Mouse (Mus musculus) MEL (cell line): ENCODE results near the gene Numbl. TPM values are rescaled to one million over a fixed set of nuclear protein-coding genes. Genes with fewer than 3 reads are reported as not detected.
A peak's percentile ranks its signal among the peaks of the same experiment; 100 is the strongest.

Experiments used
- DNase-seq: peaks from one replicate; pipeline ENCODE4 v3.0.0; 2011; ENCODE audit warnings: low read depth, low spot score
- H3K27ac ChIP-seq: 2 replicates; pipeline ENCODE4 v1.5.1; 2012; ENCODE audit warnings: low read depth, mild to moderate bottlenecking, control low read depth, low read length, moderate library complexity; ENCODE audit not compliant: control insufficient read depth
- H3K27me3 ChIP-seq, 2 experiments: fragments of 150-350 bp in 1 of 2; sonication (generic) in 1 of 2; 2 replicates each; pipeline ENCODE4 v1.6.1; 2012; ENCODE audit warnings: low read length in 2 of 2, mild to moderate bottlenecking in 2 of 2, improper control_type of control experiment in 1 of 2, moderate library complexity in 1 of 2; ENCODE audit not compliant: insufficient read depth in 2 of 2, control insufficient read depth in 1 of 2
- H3K36me3 ChIP-seq, 2 experiments: 2 replicates each; pipeline ENCODE4 v1.6.1; 2012 to 2014; ENCODE audit warnings: low read length in 2 of 2, improper control_type of control experiment in 1 of 2, inconsistent platforms in 1 of 2, mild to moderate bottlenecking in 1 of 2; ENCODE audit not compliant: insufficient read depth in 2 of 2, control insufficient read depth in 1 of 2
- H3K4me1 ChIP-seq, 2 experiments: fragments of 150-350 bp in 1 of 2; sonication (generic) in 1 of 2; 2 replicates each; pipeline ENCODE4 v1.6.1; 2012; ENCODE audit warnings: low read length in 2 of 2, improper control_type of control experiment in 1 of 2, mild to moderate bottlenecking in 1 of 2; ENCODE audit not compliant: insufficient read depth in 2 of 2, control insufficient read depth in 1 of 2
- H3K4me3 ChIP-seq, 2 experiments: fragments of 150-350 bp in 1 of 2; sonication (generic) in 1 of 2; 2 replicates each; pipeline ENCODE4 v1.5.1; 2012; ENCODE audit warnings: low read depth in 2 of 2, low read length in 2 of 2, mild to moderate bottlenecking in 2 of 2, moderate library complexity in 2 of 2, control low read depth in 1 of 2, improper control_type of control experiment in 1 of 2; ENCODE audit not compliant: control insufficient read depth in 1 of 2, insufficient read depth in 1 of 2
- H3K79me2 ChIP-seq: 2 replicates; pipeline ENCODE4 v1.6.1; 2012; ENCODE audit warnings: mild to moderate bottlenecking, low read length, moderate library complexity; ENCODE audit not compliant: control insufficient read depth, poor library complexity, insufficient read depth
- H3K9ac ChIP-seq: 2 replicates; pipeline ENCODE4 v1.6.1; 2012; ENCODE audit warnings: low read depth, mild to moderate bottlenecking, control low read depth, low read length, moderate library complexity; ENCODE audit not compliant: control insufficient read depth, poor library complexity, severe bottlenecking
- H3K9me3 ChIP-seq: fragments of 150-350 bp; sonication (generic); replicated peaks from 2 replicates; pipeline ENCODE4 v1.6.1; 2012; ENCODE audit warnings: mild to moderate bottlenecking, low read length, improper control_type of control experiment, moderate library complexity; ENCODE audit not compliant: insufficient read depth
- BHLHE40 ChIP-seq: IDR thresholded peaks from 2 replicates; pipeline ENCODE4 v1.6.1; 2012; ENCODE audit warnings: low read depth, mild to moderate bottlenecking, inconsistent platforms, low read length, improper control_type of control experiment, borderline replicate concordance
- CHD1 ChIP-seq: IDR thresholded peaks from 2 replicates; pipeline ENCODE4 v1.6.1; 2012; ENCODE audit warnings: low read depth, mild to moderate bottlenecking, inconsistent platforms, low read length, improper control_type of control experiment
- CHD2 ChIP-seq: IDR thresholded peaks from 2 replicates; pipeline ENCODE4 v1.6.1; 2011; ENCODE audit warnings: low read length, improper control_type of control experiment
- CTCF ChIP-seq, 3 experiments: IDR thresholded peaks in 2 of 3; conservative IDR thresholded peaks in 1 of 3; 2 replicates each; pipeline ENCODE4 v1.5.1; 2011 to 2012; ENCODE audit warnings: low read length in 3 of 3, low read depth in 2 of 3, mild to moderate bottlenecking in 2 of 3, improper control_type of control experiment in 1 of 3, inconsistent platforms in 1 of 3, mixed read lengths in 1 of 3, moderate library complexity in 1 of 3; ENCODE audit not compliant: control insufficient read depth in 1 of 3, insufficient read depth in 1 of 3, poor library complexity in 1 of 3, severe bottlenecking in 1 of 3
- KAT2A ChIP-seq: conservative IDR thresholded peaks from 2 replicates; pipeline ENCODE4 v1.6.1; 2012; ENCODE audit warnings: low read depth, low read length, improper control_type of control experiment, inconsistent platforms
- MAX ChIP-seq: IDR thresholded peaks from 2 replicates; pipeline ENCODE4 v1.6.1; 2011; ENCODE audit warnings: low read length, improper control_type of control experiment
- MYB ChIP-seq: IDR thresholded peaks from 2 replicates; pipeline ENCODE4 v1.6.1; 2011; ENCODE audit warnings: mild to moderate bottlenecking, low read depth, low read length, improper control_type of control experiment
- MYC ChIP-seq: IDR thresholded peaks from 2 replicates; pipeline ENCODE4 v1.6.1; 2011; ENCODE audit warnings: low read depth, mild to moderate bottlenecking, low read length, improper control_type of control experiment, moderate library complexity
- RAD21 ChIP-seq: IDR thresholded peaks from 2 replicates; pipeline ENCODE4 v1.6.1; 2011; ENCODE audit warnings: mild to moderate bottlenecking, low read depth, low read length, improper control_type of control experiment
- RCOR1 ChIP-seq: IDR thresholded peaks from 2 replicates; pipeline ENCODE4 v1.6.1; 2012; ENCODE audit warnings: low read depth, mild to moderate bottlenecking, inconsistent platforms, low read length, improper control_type of control experiment
- SIN3A ChIP-seq: IDR thresholded peaks from 2 replicates; pipeline ENCODE4 v1.6.1; 2012; ENCODE audit warnings: low read length, improper control_type of control experiment, inconsistent platforms
- SMC3 ChIP-seq: IDR thresholded peaks from 2 replicates; pipeline ENCODE4 v1.6.1; 2011; ENCODE audit warnings: low read depth, low read length, improper control_type of control experiment
- TBP ChIP-seq: IDR thresholded peaks from 2 replicates; pipeline ENCODE4 v1.8.0; 2011; ENCODE audit warnings: low read depth, low read length, improper control_type of control experiment
- TCF12 ChIP-seq: IDR thresholded peaks from 2 replicates; pipeline ENCODE4 v1.6.1; 2014; ENCODE audit warnings: low read depth, mild to moderate bottlenecking, inconsistent platforms, low read length, improper control_type of control experiment, moderate library complexity
- USF1 ChIP-seq: IDR thresholded peaks from 2 replicates; pipeline ENCODE4 v1.6.1; 2014; ENCODE audit warnings: low read depth, mild to moderate bottlenecking, inconsistent platforms, low read length, improper control_type of control experiment, moderate library complexity
- USF2 ChIP-seq, 2 experiments: IDR thresholded peaks; 2 replicates each; pipeline ENCODE4 v1.6.1; 2011 to 2012; ENCODE audit warnings: improper control_type of control experiment in 2 of 2, low read length in 2 of 2, borderline replicate concordance in 1 of 2, inconsistent platforms in 1 of 2, low read depth in 1 of 2, mild to moderate bottlenecking in 1 of 2; ENCODE audit not compliant: insufficient read depth in 1 of 2
- ZNF384 ChIP-seq: IDR thresholded peaks from 2 replicates; pipeline ENCODE4 v1.6.1; 2012; ENCODE audit warnings: low read depth, mild to moderate bottlenecking, inconsistent platforms, low read length, improper control_type of control experiment
- polyA plus RNA-seq, 2 experiments: library from polyadenylated mRNA; stranded (reverse) in 1 of 2; unstranded in 1 of 2; fragments of >175 nt in 1 of 2; fragments of >200 nt in 1 of 2; gene quantifications; 2 replicates each; pipeline versions ENCODE4 v1.2.1 to v1.2.4; 2012; ENCODE audit warnings: low replicate concordance in 2 of 2, low read depth in 1 of 2; ENCODE audit not compliant: insufficient read length in 2 of 2, insufficient read depth in 1 of 2, missing spikeins in 1 of 2
- total RNA-seq: library from RNA; depleted of rRNA; stranded (reverse); fragments of 300-350 nt; gene quantifications from 2 replicates; pipeline ENCODE4 v1.2.3, GENCODE M21; 2012

Numbl gene
- total and polyA plus RNA-seq, 3 experiments, result 2.2 to 10.6 TPM; not detected in 1

- TF ChIP-seq RCOR1, result peak; percentile 59; the same call in 1 of the 2 replicates
- TF ChIP-seq MAX, result peak; percentile 95
- no peak for TF ChIP-seq CHD2
- TF ChIP-seq BHLHE40, result no peak
- no peak for TF ChIP-seq MYB
- TF ChIP-seq USF1, result peak; percentile 75
- TF ChIP-seq SIN3A, result peak; percentile 60
- peak; percentile 99 for TF ChIP-seq MYC
- no peak for TF ChIP-seq KAT2A
- TF ChIP-seq ZNF384, result no peak
- TF ChIP-seq TCF12, result no peak
These were observed 27.4 kb downstream of the Numbl start (continued) for GRCm38 (mm10) chr7:27285698-27286066.

DNA sequence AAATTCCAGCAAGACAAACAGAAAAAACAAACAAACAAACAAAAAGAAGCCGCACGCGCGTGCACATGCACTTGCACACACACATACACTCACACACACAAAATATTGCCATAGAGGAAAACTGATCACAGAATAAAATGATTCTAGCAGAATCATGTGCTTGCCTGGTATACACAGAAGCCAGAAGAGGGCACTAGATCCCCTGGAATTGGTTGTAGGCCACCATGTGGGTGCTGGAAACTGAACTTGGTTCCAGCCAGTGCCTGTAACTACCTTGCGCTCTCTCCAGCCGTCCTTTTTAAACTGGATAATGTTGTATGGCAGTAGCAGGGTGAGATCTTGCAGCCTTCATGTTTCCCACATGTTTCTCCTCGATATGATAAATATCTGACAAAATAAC, 30.5 kb downstream of the Numbl start:
- Histone ChIP-seq H3K79me2 (no peaks in the 10 kb centered on the region), H3K36me3 (no peaks in the 10 kb centered on the region), H3K4me1 (peaks cover 0 to 3% of the 10 kb centered on the region in 2 experiments; a peak in 1 of 4 replicates), H3K27me3 (peaks cover 0 to 2% of the 10 kb centered on the region in 2 experiments; a peak in 1 of 4 replicates), H3K27ac (no peak overlapping the region), H3K9ac (no peak overlapping the region), H3K4me3 (no peak overlapping the region), H3K9me3 (no peaks in the 10 kb centered on the region)
- DNase-seq, result peak; percentile 35
- TF ChIP-seq RAD21 (peak; percentile 25), CTCF (IDR thresholded peaks at IDR 0.05 in 2 of 3, conservative IDR thresholded peaks at IDR 0.05 in 1 of 3; ENCODE audit: control insufficient read depth in 1 of 3, insufficient read depth in 1 of 3, low read depth in 2 of 3, low read length in 3 of 3, poor library complexity in 1 of 3, severe bottlenecking in 1 of 3) (peak in 1 of 3 experiments; percentile 52; a peak in 3 of 6 replicates), USF1 (no peak), BHLHE40 (no peak), SMC3 (0 out of 2 replicates have a peak, but pooled peaks have one; percentile 15), CHD1 (no peak)

GRCm38 (mm10) chr7:27290555-27290954, 32.3 kb downstream of the Numbl start:
- no peaks in the 10 kb centered on the region for H3K36me3 ChIP-seq
- no peak for TF ChIP-seq USF2 (IDR thresholded peaks at IDR 0.05; ENCODE audit: borderline replicate concordance in 1 of 2, insufficient read depth in 1 of 2, low read depth in 1 of 2, low read length in 2 of 2)
- TF ChIP-seq SMC3, result peak; percentile 45
- TF ChIP-seq CTCF (IDR thresholded peaks at IDR 0.05 in 2 of 3, conservative IDR thresholded peaks at IDR 0.05 in 1 of 3; ENCODE audit: control insufficient read depth in 1 of 3, insufficient read depth in 1 of 3, low read depth in 2 of 3, low read length in 3 of 3, poor library complexity in 1 of 3, severe bottlenecking in 1 of 3), result peak; percentile 25 to 56 (median 30); a peak in 5 of 6 replicates
- peak; percentile 50 for TF ChIP-seq RAD21
- TF ChIP-seq TBP, result no peak
- TF ChIP-seq, all 39 proteins: peak for 3
- Histone ChIP-seq H3K9ac (no peak overlapping the region), H3K4me3 (no peak overlapping the region), H3K9me3 (no peaks in the 10 kb centered on the region), H3K27ac (no peak overlapping the region), H3K27me3 (peaks cover 0 to 2% of the 10 kb centered on the region in 2 experiments; a peak in 1 of 4 replicates), H3K4me1 (no peaks in the 10 kb centered on the region), H3K79me2 (no peaks in the 10 kb centered on the region)
- peak; percentile 35 for DNase-seq
